Mouse (Mus musculus): ENCODE data around the gene Tgfb1. TPM values are rescaled to one million over a fixed set of nuclear protein-coding genes. Genes with fewer than 3 reads are reported as not detected.

Tgfb1 gene
- polyA plus RNA-seq, 1 experiment from 2014 or later: 6.6 TPM

- Histone ChIP-seq H3K4me2 (replicated peaks; ENCODE audit: low read depth, low read length) (no peak overlapping the region), H3K9me3 (ENCODE audit: low read length) (no peaks in the 10 kb centered on the region), H3K36me3 (ENCODE audit: insufficient read depth, low read length) (peaks cover 64% of the 10 kb centered on the region), H3K27me3 (replicated peaks; ENCODE audit: insufficient read depth, low read length) (no peaks in the 10 kb centered on the region), H3K4me1 (ENCODE audit: insufficient read depth, low read depth, low read length) (no peaks in the 10 kb centered on the region), H3K27ac (ENCODE audit: low read length) (no peak overlapping the region), H3K9ac (replicated peaks; ENCODE audit: low read depth) (no peak overlapping the region), H3K4me3 (ENCODE audit: low read depth, low read length) (no peak overlapping the region)
- no peak for TF ChIP-seq EP300 (IDR thresholded peaks at IDR 0.05)
- TF ChIP-seq CTCF (IDR thresholded peaks at IDR 0.05): no peak
- no peak for ATAC-seq
- DNase-seq (ENCODE audit: low spot score): no peak
- 90% methylated on average over 8 of the region's 8 CpGs for WGBS
Measured at GRCm38 (mm10) chr7:25731294-25732055, 44.7 kb downstream of the Tgfb1 start.

DNA sequence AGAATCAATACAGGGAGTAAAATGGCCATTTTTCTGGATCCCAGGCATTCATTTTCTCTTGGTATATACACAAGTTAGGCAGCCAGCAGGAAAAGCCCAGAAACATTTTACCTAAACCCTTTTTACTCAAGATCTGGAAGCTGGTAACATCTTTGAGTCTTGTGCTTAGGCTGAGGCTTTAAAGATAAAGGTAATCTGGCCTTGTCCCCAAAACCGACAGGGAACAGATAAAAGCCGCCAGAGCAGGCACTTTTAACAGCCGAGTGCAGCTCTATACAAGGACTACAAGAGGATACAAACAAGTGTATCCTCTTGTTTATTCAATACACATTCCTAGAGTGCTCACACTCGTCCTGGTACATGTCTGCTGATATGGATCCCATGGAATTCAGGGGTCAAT, 48.2 kb downstream of the Tgfb1 start:
- H3K4me3 ChIP-seq (ENCODE audit: low read depth, low read length): no peak overlapping the region
- WGBS: 45% methylated on average over 4 of the region's 4 CpGs
- no peaks in the 10 kb centered on the region for H3K27me3 ChIP-seq (replicated peaks; ENCODE audit: insufficient read depth, low read length)
- no peak overlapping the region for H3K4me2 ChIP-seq (replicated peaks; ENCODE audit: low read depth, low read length)
- no peaks in the 10 kb centered on the region for H3K9me3 ChIP-seq (ENCODE audit: low read length)
- DNase-seq (ENCODE audit: low spot score) (no peak), ATAC-seq (no peak)
- H3K4me1 ChIP-seq (ENCODE audit: insufficient read depth, low read depth, low read length): no peaks in the 10 kb centered on the region
- H3K27ac ChIP-seq (ENCODE audit: low read length): no peak overlapping the region
- H3K36me3 ChIP-seq (ENCODE audit: insufficient read depth, low read length): peaks cover 57% of the 10 kb centered on the region
- H3K9ac ChIP-seq (replicated peaks; ENCODE audit: low read depth): no peak overlapping the region
- TF ChIP-seq EP300 (IDR thresholded peaks at IDR 0.05): no peak
- TF ChIP-seq CTCF (IDR thresholded peaks at IDR 0.05): no peak

- H3K4me3 ChIP-seq (ENCODE audit: low read depth, low read length): no peak overlapping the region
- H3K27me3 ChIP-seq (replicated peaks; ENCODE audit: insufficient read depth, low read length): no peaks in the 10 kb centered on the region
- no peaks in the 10 kb centered on the region for H3K4me1 ChIP-seq (ENCODE audit: insufficient read depth, low read depth, low read length)
- ATAC-seq (no peak), DNase-seq (ENCODE audit: low spot score) (no peak)
- H3K36me3 ChIP-seq (ENCODE audit: insufficient read depth, low read length): peaks cover 61% of the 10 kb centered on the region
- peak; percentile 37; the same call in 1 of the 2 replicates for TF ChIP-seq CTCF (IDR thresholded peaks at IDR 0.05)
- no peak for TF ChIP-seq EP300 (IDR thresholded peaks at IDR 0.05)
- no peak overlapping the region for H3K27ac ChIP-seq (ENCODE audit: low read length)
- H3K9ac ChIP-seq (replicated peaks; ENCODE audit: low read depth): no peak overlapping the region
- no peak overlapping the region for H3K4me2 ChIP-seq (replicated peaks; ENCODE audit: low read depth, low read length)
- 92% methylated on average over 2 of the region's 2 CpGs for WGBS
- no peaks in the 10 kb centered on the region for H3K9me3 ChIP-seq (ENCODE audit: low read length)
Measured at GRCm38 (mm10) chr7:25736920-25737319, 50.1 kb downstream of the Tgfb1 start.

- Histone ChIP-seq H3K9ac (replicated peaks; ENCODE audit: low read depth) (no peak overlapping the region), H3K9me3 (ENCODE audit: low read length) (no peaks in the 10 kb centered on the region), H3K27ac (ENCODE audit: low read length) (no peak overlapping the region), H3K27me3 (replicated peaks; ENCODE audit: insufficient read depth, low read length) (no peaks in the 10 kb centered on the region), H3K4me2 (replicated peaks; ENCODE audit: low read depth, low read length) (no peak overlapping the region), H3K36me3 (ENCODE audit: insufficient read depth, low read length) (peaks cover 62% of the 10 kb centered on the region), H3K4me1 (ENCODE audit: insufficient read depth, low read depth, low read length) (no peaks in the 10 kb centered on the region), H3K4me3 (ENCODE audit: low read depth, low read length) (no peak overlapping the region)
- DNase-seq (ENCODE audit: low spot score) (no peak), ATAC-seq (no peak)
- 82% methylated on average over 3 of the region's 3 CpGs for WGBS
- no peak for TF ChIP-seq CTCF (IDR thresholded peaks at IDR 0.05)
- TF ChIP-seq EP300 (IDR thresholded peaks at IDR 0.05): no peak
Measured at GRCm38 (mm10) chr7:25738277-25738676, 51.5 kb downstream of the Tgfb1 start.

DNA sequence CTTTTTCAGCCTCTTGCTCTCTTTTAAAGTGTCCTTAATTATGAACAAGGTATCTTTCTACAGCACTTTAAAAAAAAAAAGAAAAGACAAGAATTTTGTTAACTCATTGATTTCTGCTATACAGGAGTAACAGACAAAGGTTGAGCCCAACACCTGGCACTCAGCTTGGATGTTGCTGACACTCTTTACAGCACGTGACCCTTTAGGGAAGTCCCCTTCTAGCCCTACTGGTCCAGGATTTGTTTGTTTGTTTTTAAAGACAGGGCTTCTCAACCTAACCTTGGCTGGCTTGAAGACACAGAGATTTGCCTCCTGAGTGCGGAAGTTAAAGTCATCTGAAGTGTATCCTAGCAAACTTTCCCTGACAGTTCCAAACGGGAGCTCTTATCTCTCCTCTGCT, 60.0 kb downstream of the Tgfb1 start:
- ATAC-seq: no peak
- WGBS: 55% methylated on average over 3 of the region's 3 CpGs
- Histone ChIP-seq H3K36me3 (ENCODE audit: insufficient read depth, low read length) (peaks cover 77% of the 10 kb centered on the region), H3K27ac (ENCODE audit: low read length) (no peak overlapping the region), H3K27me3 (replicated peaks; ENCODE audit: insufficient read depth, low read length) (no peaks in the 10 kb centered on the region), H3K4me2 (replicated peaks; ENCODE audit: low read depth, low read length) (no peak overlapping the region), H3K4me3 (ENCODE audit: low read depth, low read length) (no peak overlapping the region), H3K4me1 (ENCODE audit: insufficient read depth, low read depth, low read length) (no peaks in the 10 kb centered on the region), H3K9me3 (ENCODE audit: low read length) (no peaks in the 10 kb centered on the region), H3K9ac (replicated peaks; ENCODE audit: low read depth) (no peak overlapping the region)
- TF ChIP-seq CTCF (IDR thresholded peaks at IDR 0.05): no peak
- no peak for TF ChIP-seq EP300 (IDR thresholded peaks at IDR 0.05)
- no peak for DNase-seq (ENCODE audit: low spot score)

GRCm38 (mm10) chr7:25753076-25753475, 66.3 kb downstream of the Tgfb1 start:
- Histone ChIP-seq H3K4me3 (ENCODE audit: low read depth, low read length) (peak overlapping the region; percentile 97; the same call in 1 of the 2 replicates), H3K36me3 (ENCODE audit: insufficient read depth, low read length) (peaks cover 23% of the 10 kb centered on the region), H3K27me3 (replicated peaks; ENCODE audit: insufficient read depth, low read length) (no peaks in the 10 kb centered on the region), H3K4me1 (ENCODE audit: insufficient read depth, low read depth, low read length) (peaks cover 17% of the 10 kb centered on the region; the same call in 1 of the 2 replicates), H3K9me3 (ENCODE audit: low read length) (no peaks in the 10 kb centered on the region), H3K27ac (ENCODE audit: low read length) (no peak overlapping the region), H3K9ac (replicated peaks; ENCODE audit: low read depth) (peak overlapping the region; percentile 99), H3K4me2 (replicated peaks; ENCODE audit: low read depth, low read length) (peak overlapping the region; percentile 72)
- TF ChIP-seq EP300 (IDR thresholded peaks at IDR 0.05): no peak
- TF ChIP-seq CTCF (IDR thresholded peaks at IDR 0.05): no peak
- ATAC-seq (no peak), DNase-seq (ENCODE audit: low spot score) (no peak)

Measured in lung, postnatal 0 days (tissue).